ENCODE assay signal across 28 mouse cellular contexts in the genomic region with DNA sequence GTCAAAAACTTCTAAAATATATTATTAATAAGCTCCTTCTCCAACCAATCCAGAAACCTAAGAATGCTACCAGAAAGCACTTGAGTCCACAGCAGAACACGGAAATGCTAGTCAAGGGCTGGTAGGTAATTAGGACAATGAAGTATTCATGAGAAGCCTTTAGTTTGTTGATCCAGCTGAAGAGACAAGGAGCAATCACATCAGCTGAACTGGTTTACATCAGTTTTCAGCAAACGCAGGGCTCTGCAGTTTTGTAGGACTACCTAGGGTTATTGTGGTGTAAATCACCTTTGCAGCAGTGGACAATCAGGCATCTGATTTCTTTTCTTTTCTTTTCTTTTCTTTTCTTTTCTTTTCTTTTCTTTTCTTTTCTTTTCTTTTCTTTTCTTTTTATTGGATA.
"Had no signal": no experiment of that assay in that cellular context is flagged by ENCODE, and none has a peak within 500 bp of the region (broad histone marks: within the 10 kb centered on the region; RNA-seq: fewer than 3 reads in every experiment).

No protein-coding gene starts in this region.

- ATAC-seq: hindbrain, embryonic 16.5 days; inflammation-experienced regulatory T-cells, adult 6 months; intestine, embryonic 15.5 days; intestine, postnatal 0 days had no signal

- H3K27ac ChIP-seq: gastrocnemius, adult 2 months; heart, embryonic 10.5 days; hindbrain, embryonic 10.5 days; hindbrain, embryonic 12.5 days; hindbrain, embryonic 14.5 days; intestine, embryonic 15.5 days; layer of hippocampus, adult 2 months; left cerebral cortex, adult 2 months; limb, embryonic 10.5 days; limb, embryonic 12.5 days; liver, embryonic 13.5 days had no signal

- H3K9ac ChIP-seq: heart, embryonic 12.5 days; hindbrain, embryonic 12.5 days; hindbrain, embryonic 14.5 days; intestine, embryonic 15.5 days; limb, embryonic 12.5 days; liver, embryonic 13.5 days had no signal

- H3K27me3 ChIP-seq: heart, embryonic 12.5 days; hindbrain, embryonic 12.5 days; intestine, embryonic 15.5 days; limb, embryonic 12.5 days; liver, embryonic 13.5 days had no signal

- H3K4me3 ChIP-seq: gastrocnemius, adult 2 months; heart, embryonic 10.5 days; heart, embryonic 12.5 days; hindbrain, embryonic 10.5 days; hindbrain, embryonic 12.5 days; intestine, embryonic 15.5 days; layer of hippocampus, adult 2 months; left cerebral cortex, adult 2 months; limb, embryonic 10.5 days; limb, embryonic 12.5 days; liver, embryonic 13.5 days had no signal

- H3K9me3 ChIP-seq: heart, embryonic 10.5 days; heart, embryonic 12.5 days; hindbrain, embryonic 10.5 days; hindbrain, embryonic 12.5 days; intestine, embryonic 15.5 days; limb, embryonic 10.5 days; limb, embryonic 12.5 days; liver, embryonic 13.5 days had no signal

- DNase-seq: gastrocnemius, adult 2 months; gastrocnemius, postnatal 10 days; gastrocnemius, postnatal 25 days; heart, adult 18-20 months; heart, postnatal 10 days; heart, postnatal 4 days; kidney, adult 18-20 months; kidney, adult 8-10 months; kidney, postnatal 10 days; kidney, postnatal 25 days; kidney, postnatal 4 days; layer of hippocampus, adult 9-11 months; liver; liver, embryonic 13.5 days had no signal

- H3K36me3 ChIP-seq: heart, embryonic 10.5 days; heart, embryonic 12.5 days; hindbrain, embryonic 10.5 days; hindbrain, embryonic 12.5 days; intestine, embryonic 15.5 days; limb, embryonic 10.5 days; limb, embryonic 12.5 days; liver, embryonic 13.5 days had no signal

- H3K4me1 ChIP-seq: heart, embryonic 10.5 days; heart, embryonic 12.5 days; hindbrain, embryonic 10.5 days; hindbrain, embryonic 12.5 days; intestine, embryonic 15.5 days; limb, embryonic 10.5 days; limb, embryonic 12.5 days; liver, embryonic 13.5 days had no signal

- H3K4me2 ChIP-seq: heart, embryonic 12.5 days; hindbrain, embryonic 12.5 days; hindbrain, embryonic 14.5 days; intestine, embryonic 15.5 days; limb, embryonic 12.5 days; liver, embryonic 11.5 days; liver, embryonic 13.5 days had no signal
